Mouse (Mus musculus): ENCODE measurements around the gene Plbd1.

Plbd1 gene

DNA sequence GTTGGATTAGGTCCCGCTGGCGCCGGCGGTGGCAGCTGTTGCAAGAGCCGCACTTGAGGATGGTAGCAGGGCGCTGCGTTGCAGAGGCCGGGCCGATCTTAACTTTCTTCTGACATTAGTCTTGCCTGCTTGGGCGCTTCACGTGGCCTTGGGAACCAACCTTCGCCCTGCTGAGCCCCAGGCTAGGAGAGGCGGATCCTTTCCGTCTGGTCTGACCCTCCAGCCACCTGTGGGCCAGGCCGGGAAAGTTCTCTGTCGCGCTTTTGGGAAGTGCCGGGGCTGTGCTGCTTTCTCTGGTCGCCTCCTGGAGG lies at the start of gene Plbd1:
Gene Plbd1, minus strand, starts transcription at position 223 of the 311 bp plus-strand sequence.
- in situ Hi-C loops (cut with MboI; ENCODE audit: low sequenced_read_pairs): no loop called here

DNA sequence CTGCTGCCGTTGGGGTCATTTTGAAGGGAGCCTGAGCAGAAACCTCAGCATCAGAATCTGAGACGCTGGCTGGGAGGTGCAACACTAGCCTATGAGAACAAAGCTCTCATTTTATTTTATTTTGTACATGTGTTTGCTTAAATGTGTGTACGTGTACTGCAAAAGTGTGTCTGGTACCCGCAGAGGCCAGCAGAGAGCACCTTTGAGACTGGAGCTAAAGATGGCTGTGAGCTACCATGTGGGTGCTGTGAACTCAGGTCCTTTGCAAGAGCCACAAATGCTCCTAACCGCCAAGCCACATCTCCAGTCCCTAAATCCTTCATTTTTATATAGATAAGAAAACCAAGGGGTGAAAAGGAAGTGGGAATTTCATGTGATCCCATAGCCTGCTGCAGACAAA lies 48.7 kb upstream of the Plbd1 start:
- in situ Hi-C loops (cut with MboI; ENCODE audit: low sequenced_read_pairs): no loop called here

DNA sequence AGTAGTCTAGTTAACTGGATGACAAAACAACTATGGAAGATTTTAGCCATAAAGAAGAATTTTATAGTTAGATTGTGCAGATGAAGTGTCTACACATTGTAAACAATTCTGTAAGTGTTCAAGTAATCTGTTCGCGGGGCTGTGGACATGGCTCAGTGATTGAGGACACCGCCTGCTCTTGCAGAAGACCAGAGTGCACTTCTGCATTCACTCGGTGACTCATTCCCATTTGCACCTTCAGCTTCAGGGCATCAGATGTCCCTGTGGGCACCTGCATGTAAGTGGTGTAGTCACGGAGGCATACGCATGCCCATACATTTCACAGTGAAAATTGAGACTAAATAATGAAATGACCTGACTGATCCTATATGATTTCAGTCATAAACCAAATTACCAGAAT lies 46.9 kb upstream of the Plbd1 start:
- in situ Hi-C loops (cut with MboI; ENCODE audit: low sequenced_read_pairs): no loop called here

GRCm38 (mm10) chr6:136701878-136702277 lies 40.1 kb upstream of the Plbd1 start:
- in situ Hi-C loops (cut with MboI; ENCODE audit: low sequenced_read_pairs): no loop called here

- in situ Hi-C loops (cut with MboI; ENCODE audit: low sequenced_read_pairs): no loop called here
Measured at GRCm38 (mm10) chr6:136701185-136701584, 39.5 kb upstream of the Plbd1 start.

DNA sequence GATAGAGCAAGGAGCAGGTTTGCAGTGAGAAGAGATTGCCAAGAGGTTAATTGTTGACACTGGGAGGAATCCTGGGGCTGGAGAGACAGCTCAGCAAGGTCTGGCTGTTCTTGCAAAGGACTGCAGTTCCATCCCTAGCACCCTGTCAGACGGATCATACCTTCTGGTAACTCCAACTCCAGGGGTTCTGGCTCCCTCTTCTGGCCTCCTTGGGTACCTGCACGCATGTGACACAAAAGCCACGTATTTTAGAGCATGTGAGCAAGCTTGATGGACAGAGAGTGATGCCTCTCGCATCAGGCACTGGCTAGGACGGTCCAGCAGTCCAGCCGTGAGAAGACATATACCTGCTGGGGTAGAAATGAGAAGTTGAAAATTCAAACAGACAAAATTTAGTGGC lies 29.6 kb upstream of the Plbd1 start:
- in situ Hi-C loops (cut with MboI; ENCODE audit: low sequenced_read_pairs): no loop called here

GRCm38 (mm10) chr6:136690527-136690926 lies 28.8 kb upstream of the Plbd1 start:
- in situ Hi-C loops (cut with MboI; ENCODE audit: low sequenced_read_pairs): no loop called here

DNA sequence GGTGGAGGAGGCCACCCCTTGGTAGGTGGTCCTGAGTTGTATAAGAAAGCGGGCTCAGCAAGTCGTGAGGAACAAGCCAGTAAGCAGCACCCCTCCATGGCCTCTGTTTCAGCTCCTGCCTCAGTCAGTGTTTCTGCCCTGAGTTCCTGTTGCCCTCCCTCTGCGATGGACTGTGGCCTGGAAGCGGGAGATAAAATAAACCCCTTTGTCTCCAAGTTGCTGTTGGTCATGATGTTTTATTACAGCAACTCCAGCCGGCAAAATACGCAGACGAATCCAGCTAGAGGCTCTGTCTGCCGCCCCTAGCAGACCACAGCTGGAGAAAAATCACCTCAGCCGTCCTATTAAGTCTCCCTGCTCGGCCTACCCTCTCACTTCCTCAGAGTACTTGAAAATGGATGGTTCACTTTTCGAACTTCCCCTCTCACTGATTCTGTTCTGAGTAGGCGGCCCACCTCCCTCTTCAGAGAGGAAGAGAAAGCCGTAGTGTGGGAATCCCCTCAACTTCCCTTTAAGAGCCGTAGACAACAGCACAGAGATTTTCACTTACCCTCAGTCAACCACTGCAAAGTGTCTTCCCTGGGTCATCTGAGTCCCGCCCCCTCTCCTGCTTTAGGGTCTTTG lies 28.2 kb upstream of the Plbd1 start:
- in situ Hi-C loops (cut with MboI; ENCODE audit: low sequenced_read_pairs): no loop called here

DNA sequence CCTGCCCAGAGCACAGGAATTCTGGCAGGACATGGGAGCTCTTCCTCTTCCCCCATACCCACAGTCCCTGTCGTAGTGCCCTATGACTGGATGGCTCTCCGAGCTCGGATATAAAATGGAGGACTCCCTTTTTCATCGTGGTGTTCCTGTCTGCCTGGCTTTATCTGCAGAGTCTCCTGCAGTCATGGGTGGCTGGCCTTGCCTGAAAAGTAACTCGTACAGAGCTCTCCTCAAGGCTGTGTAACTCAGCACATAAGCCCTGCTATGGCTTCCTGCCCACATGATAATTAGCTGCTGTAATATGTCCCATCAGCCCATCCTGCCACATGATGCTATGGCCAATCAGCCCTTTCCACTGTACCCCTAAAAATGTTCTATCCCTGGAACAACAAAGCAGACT lies 23.7 kb upstream of the Plbd1 start:
- in situ Hi-C loops (cut with MboI; ENCODE audit: low sequenced_read_pairs): no loop called here

- in situ Hi-C loops (cut with MboI; ENCODE audit: low sequenced_read_pairs): no loop called here
Measured at GRCm38 (mm10) chr6:136683410-136684334, 21.9 kb upstream of the Plbd1 start.

- in situ Hi-C loops (cut with MboI; ENCODE audit: low sequenced_read_pairs): no loop called here
Measured at GRCm38 (mm10) chr6:136679381-136679780, 17.7 kb upstream of the Plbd1 start.

- in situ Hi-C loops (cut with MboI; ENCODE audit: low sequenced_read_pairs): no loop called here
Measured at GRCm38 (mm10) chr6:136674935-136675334, 13.2 kb upstream of the Plbd1 start.

DNA sequence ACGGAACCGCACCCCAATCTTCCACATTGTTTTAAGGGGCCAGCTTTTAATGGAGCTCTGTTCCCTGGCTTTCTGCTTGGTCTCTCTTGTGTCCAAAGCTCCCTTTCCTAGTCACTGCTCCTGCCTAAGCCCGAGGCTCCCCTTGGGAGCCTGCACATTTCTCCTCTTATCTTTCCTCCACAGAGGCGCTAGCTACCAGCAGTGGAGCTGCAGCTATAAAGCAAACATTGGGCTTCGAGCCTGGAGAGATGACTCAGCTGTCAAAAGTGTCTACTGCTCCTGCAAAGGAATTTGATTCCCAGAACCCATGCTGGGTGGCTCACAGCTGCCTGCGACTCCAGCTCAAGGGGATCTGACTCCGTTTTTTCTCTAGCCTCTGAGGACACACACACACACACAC lies 10.7 kb upstream of the Plbd1 start:
- in situ Hi-C loops (cut with MboI; ENCODE audit: low sequenced_read_pairs): no loop called here

DNA sequence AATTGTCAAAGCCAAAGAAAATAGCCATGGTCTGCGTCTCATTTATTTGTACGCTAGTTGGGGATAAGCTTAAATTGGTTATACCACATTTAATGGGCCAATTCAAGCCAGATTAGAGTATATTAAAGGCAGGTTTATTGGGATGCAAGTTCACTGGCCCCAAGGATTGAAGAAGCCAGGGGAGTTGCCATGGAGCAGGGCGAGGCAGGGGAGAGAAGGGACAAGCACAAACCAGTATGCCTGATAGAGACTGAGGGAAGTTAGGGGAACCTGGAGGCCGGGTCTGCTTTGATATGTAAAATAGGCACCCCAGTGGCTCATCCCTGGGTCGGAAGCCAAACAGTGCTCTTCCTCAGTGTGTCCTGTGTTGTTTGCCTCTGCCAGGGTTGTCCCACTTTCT lies 7.5 kb upstream of the Plbd1 start:
- in situ Hi-C loops (cut with MboI; ENCODE audit: low sequenced_read_pairs): no loop called here

- in situ Hi-C loops (cut with MboI; ENCODE audit: low sequenced_read_pairs): no loop called here
Measured at GRCm38 (mm10) chr6:136668266-136668986, 6.7 kb upstream of the Plbd1 start.

DNA sequence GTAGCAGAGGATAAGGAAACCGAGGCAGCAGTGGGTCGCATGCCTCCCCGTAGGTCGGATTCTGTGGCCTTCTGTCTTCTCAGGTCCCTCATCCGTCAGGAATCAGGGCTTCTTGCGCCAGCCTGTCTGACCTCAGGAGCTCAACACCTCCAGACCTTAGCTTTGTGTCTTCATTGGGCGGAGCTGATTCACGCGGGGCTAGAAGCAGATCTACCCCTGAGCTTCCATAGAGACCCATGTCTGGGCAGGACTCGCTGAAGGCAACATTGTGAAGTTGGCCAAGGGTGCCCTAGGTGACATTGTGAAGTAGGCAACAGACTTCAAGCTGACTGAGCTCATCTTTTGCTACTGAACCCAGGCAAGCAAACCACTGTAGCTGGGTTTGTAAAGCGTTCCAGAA lies 335 bp upstream of the Plbd1 start:
- in situ Hi-C loops (cut with MboI; ENCODE audit: low sequenced_read_pairs): no loop called here

GRCm38 (mm10) chr6:136660831-136661705 lies 660 bp downstream of the Plbd1 start:
- in situ Hi-C loops (cut with MboI; ENCODE audit: low sequenced_read_pairs): no loop called here

DNA sequence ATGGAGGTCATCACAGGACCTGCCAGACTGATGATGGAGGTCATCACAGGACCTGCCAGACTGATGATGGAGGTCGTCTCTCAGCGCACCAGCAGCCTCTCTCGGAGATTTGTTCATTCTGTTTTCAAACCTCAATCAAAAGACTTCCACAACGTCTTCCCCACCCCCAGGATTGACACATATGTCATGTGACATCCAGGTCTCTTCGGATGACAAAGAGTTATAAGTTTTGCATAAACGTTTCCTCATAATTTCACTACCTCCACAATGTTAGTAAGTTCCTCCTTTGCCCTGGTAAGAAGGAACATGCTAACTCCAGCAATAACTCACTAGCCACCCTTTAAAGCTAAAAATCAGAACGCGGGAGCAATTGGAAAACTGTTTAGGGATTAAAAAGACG lies 2.5 kb downstream of the Plbd1 start:
- in situ Hi-C loops (cut with MboI; ENCODE audit: low sequenced_read_pairs): no loop called here

GRCm38 (mm10) chr6:136658303-136658702 lies 3.4 kb downstream of the Plbd1 start:
- in situ Hi-C loops (cut with MboI; ENCODE audit: low sequenced_read_pairs): no loop called here

DNA sequence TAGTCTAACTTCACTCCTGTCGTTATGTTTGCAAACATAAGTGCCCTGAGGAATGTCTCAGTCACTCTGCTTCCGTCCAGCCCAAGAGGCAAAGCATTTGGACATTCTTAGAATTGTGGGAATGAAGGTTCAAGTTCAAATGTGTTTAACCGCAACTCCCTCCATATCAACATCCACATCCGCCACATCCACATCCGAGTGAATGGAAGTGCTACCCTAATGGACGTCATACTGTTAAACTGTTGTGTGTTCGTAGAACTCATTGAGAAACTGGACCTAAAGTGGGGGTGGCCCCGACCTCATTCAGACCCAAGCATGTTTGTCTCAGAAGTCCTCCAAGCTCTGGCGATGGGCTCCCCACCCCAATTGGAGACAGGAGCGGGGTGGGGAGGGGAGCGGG lies 5.9 kb downstream of the Plbd1 start:
- in situ Hi-C loops (cut with MboI; ENCODE audit: low sequenced_read_pairs): no loop called here

DNA sequence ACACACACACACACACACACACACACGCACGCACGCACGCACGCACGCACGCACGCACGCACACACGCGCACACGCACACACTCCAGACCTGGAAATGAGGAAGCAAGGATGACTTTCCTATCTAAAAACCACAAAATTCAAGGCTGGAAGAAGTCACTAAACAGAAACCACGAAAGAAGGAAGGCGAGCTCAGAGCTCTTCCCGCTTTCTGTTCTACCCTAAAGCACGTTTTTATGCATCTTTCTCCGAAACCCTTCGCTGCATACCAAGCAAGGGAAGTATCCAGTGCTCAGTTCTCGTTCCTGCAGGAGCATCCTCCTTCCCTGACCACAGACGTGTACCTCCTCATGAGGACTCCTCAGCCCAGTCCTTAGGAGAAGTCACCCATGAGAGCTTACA lies 7.3 kb downstream of the Plbd1 start:
- in situ Hi-C loops (cut with MboI; ENCODE audit: low sequenced_read_pairs): no loop called here
